Mouse (Mus musculus): ENCODE measurements at regions not wholly inside any gene's neighbourhood (a gene's known extent, or its start where the extent isn't known, plus 50 kb on each side); places are given as distances from the start of the nearest gene placed in this dataset.

GRCm38 (mm10) chr1:187484821-187485220, 123.8 kb upstream of the Esrrg start:
- WGBS = 86% methylated on average over 2 of the region's 2 CpGs
- ATAC-seq (ENCODE audit: low FRiP score, low read depth) = no peak
- no peaks in the 10 kb centered on the region for H3K27me3 ChIP-seq

GRCm38 (mm10) chr1:187487948-187488690, 120.5 kb upstream of the Esrrg start:
- Histone ChIP-seq H3K36me3 (no peaks in the 10 kb centered on the region), H3K4me3 (no peak overlapping the region), H3K9me3 (no peaks in the 10 kb centered on the region), H3K27ac (replicated peaks) (no peak overlapping the region), H3K9ac (replicated peaks) (no peak overlapping the region), H3K4me1 (no peaks in the 10 kb centered on the region), H3K4me2 (replicated peaks) (no peak overlapping the region), H3K27me3 (no peaks in the 10 kb centered on the region)
- ATAC-seq (ENCODE audit: low FRiP score, low read depth) = no peak
- 86% methylated on average over 13 of the region's 13 CpGs for WGBS

More at GRCm38 (mm10) chr1:187484821-187485220, 123.8 kb upstream of the Esrrg start:
- Histone ChIP-seq H3K9me3 (no peaks in the 10 kb centered on the region), H3K27ac (replicated peaks) (no peak overlapping the region), H3K4me1 (no peaks in the 10 kb centered on the region), H3K4me2 (replicated peaks) (no peak overlapping the region), H3K36me3 (no peaks in the 10 kb centered on the region), H3K9ac (replicated peaks) (no peak overlapping the region), H3K4me3 (no peak overlapping the region)

GRCm38 (mm10) chr1:187489452-187489851, 119.1 kb upstream of the Esrrg start:
- no peaks in the 10 kb centered on the region for H3K4me1 ChIP-seq
- no peak overlapping the region for H3K4me2 ChIP-seq (replicated peaks)
- H3K9me3 ChIP-seq = no peaks in the 10 kb centered on the region
- no peaks in the 10 kb centered on the region for H3K27me3 ChIP-seq
- no peaks in the 10 kb centered on the region for H3K36me3 ChIP-seq
- H3K27ac ChIP-seq (replicated peaks) = no peak overlapping the region
- ATAC-seq (ENCODE audit: low FRiP score, low read depth) = no peak
- no peak overlapping the region for H3K4me3 ChIP-seq
- H3K9ac ChIP-seq (replicated peaks) = no peak overlapping the region
- WGBS = 88% methylated on average over 3 of the region's 3 CpGs

GRCm38 (mm10) chr1:187505368-187505767, 103.2 kb upstream of the Esrrg start:
- no peak for ATAC-seq (ENCODE audit: low FRiP score, low read depth)
- no peaks in the 10 kb centered on the region for H3K36me3 ChIP-seq
- WGBS = 72% methylated on average over 9 of the region's 9 CpGs

GRCm38 (mm10) chr1:187507217-187507616, 101.4 kb upstream of the Esrrg start:
- no peak overlapping the region for H3K4me3 ChIP-seq
- no peaks in the 10 kb centered on the region for H3K9me3 ChIP-seq
- no peak for ATAC-seq (ENCODE audit: low FRiP score, low read depth)
- WGBS = 79% methylated on average over 6 of the region's 6 CpGs
- no peaks in the 10 kb centered on the region for H3K36me3 ChIP-seq
- no peak overlapping the region for H3K27ac ChIP-seq (replicated peaks)
- no peak overlapping the region for H3K4me2 ChIP-seq (replicated peaks)
- H3K27me3 ChIP-seq = no peaks in the 10 kb centered on the region
- H3K9ac ChIP-seq (replicated peaks) = no peak overlapping the region
- H3K4me1 ChIP-seq = no peaks in the 10 kb centered on the region; the same call in 1 of the 2 replicates

More at GRCm38 (mm10) chr1:187505368-187505767, 103.2 kb upstream of the Esrrg start:
- no peaks in the 10 kb centered on the region for H3K27me3 ChIP-seq
- H3K4me3 ChIP-seq = no peak overlapping the region
- no peak overlapping the region for H3K27ac ChIP-seq (replicated peaks)
- H3K9ac ChIP-seq (replicated peaks) = no peak overlapping the region
- H3K4me1 ChIP-seq = no peaks in the 10 kb centered on the region; the same call in 1 of the 2 replicates
- H3K4me2 ChIP-seq (replicated peaks) = no peak overlapping the region
- no peaks in the 10 kb centered on the region for H3K9me3 ChIP-seq

GRCm38 (mm10) chr1:187531349-187531922, 77.2 kb upstream of the Esrrg start:
- Histone ChIP-seq H3K9ac (replicated peaks) (no peak overlapping the region), H3K9me3 (no peaks in the 10 kb centered on the region), H3K4me1 (no peaks in the 10 kb centered on the region), H3K27me3 (no peaks in the 10 kb centered on the region), H3K4me2 (replicated peaks) (no peak overlapping the region), H3K27ac (replicated peaks) (no peak overlapping the region), H3K36me3 (no peaks in the 10 kb centered on the region), H3K4me3 (no peak overlapping the region)
- ATAC-seq (ENCODE audit: low FRiP score, low read depth) = no peak
- WGBS = 65% methylated on average over 9 of the region's 9 CpGs

GRCm38 (mm10) chr1:187536263-187536662, 72.3 kb upstream of the Esrrg start:
- no peak overlapping the region for H3K4me3 ChIP-seq
- H3K36me3 ChIP-seq = no peaks in the 10 kb centered on the region
- WGBS = 86% methylated on average over 5 of the region's 5 CpGs
- no peak overlapping the region for H3K9ac ChIP-seq (replicated peaks)
- no peak for ATAC-seq (ENCODE audit: low FRiP score, low read depth)
- H3K4me2 ChIP-seq (replicated peaks) = no peak overlapping the region
- H3K27me3 ChIP-seq = no peaks in the 10 kb centered on the region
- no peak overlapping the region for H3K27ac ChIP-seq (replicated peaks)
- H3K4me1 ChIP-seq = no peaks in the 10 kb centered on the region
- H3K9me3 ChIP-seq = no peaks in the 10 kb centered on the region

- Histone ChIP-seq H3K4me1 (no peaks in the 10 kb centered on the region), H3K4me3 (no peak overlapping the region), H3K27me3 (no peaks in the 10 kb centered on the region), H3K9me3 (no peaks in the 10 kb centered on the region), H3K27ac (replicated peaks) (no peak overlapping the region), H3K36me3 (no peaks in the 10 kb centered on the region), H3K4me2 (replicated peaks) (no peak overlapping the region), H3K9ac (replicated peaks) (no peak overlapping the region)
- 91% methylated on average over 3 of the region's 3 CpGs for WGBS
- ATAC-seq (ENCODE audit: low FRiP score, low read depth) = no peak
These were observed 51.9 kb upstream of the Esrrg start for GRCm38 (mm10) chr1:187556718-187557117.
